Mouse (Mus musculus): ENCODE results near the gene Zfp280b.
"Not testable (repeated sequence)": the region's sequence is repeated elsewhere in the genome, so short reads cannot be mapped to it uniquely, and the experiment has no call there.

Zfp280b gene

DNA sequence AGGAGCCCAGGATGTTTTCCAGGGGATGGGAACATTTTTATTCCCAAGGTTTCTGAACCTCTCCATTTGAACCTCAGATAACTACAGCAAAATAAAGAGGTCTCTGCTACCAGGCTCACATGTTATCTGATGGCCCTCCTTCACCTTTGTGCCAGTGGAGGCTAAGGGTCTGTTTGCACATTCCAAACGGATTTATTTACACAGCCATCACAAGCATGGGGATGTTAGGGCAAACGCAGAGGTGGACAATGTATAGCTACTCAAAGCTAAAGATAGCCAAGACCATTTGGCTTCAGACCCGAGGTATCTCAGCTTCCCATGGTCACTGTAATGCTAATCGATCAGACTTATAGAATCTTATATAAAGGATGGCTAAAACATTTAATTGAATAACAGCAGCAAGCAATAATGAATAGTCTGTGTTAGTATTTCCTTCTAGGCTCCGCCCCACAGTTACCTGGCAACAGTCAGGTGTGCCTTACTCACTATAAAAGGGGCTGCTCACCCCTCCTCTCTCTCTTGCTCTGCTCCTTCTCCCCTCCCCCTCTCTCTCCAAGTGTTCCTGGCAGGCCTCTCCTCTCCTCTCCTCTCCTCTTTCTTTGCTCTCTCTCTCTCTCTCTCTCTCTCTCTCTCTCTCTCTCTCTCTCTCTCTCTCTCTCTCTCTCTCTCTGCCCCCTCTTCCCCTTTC, 14.9 kb downstream of the Zfp280b start:
- no peaks in the 10 kb centered on the region for H3K36me3 ChIP-seq (ENCODE audit: control insufficient read depth, insufficient read depth, low read length, poor library complexity, severe bottlenecking)
- H3K27me3 ChIP-seq (ENCODE audit: control insufficient read depth, insufficient read depth, low read length, poor library complexity, severe bottlenecking): no peaks in the 10 kb centered on the region
- no peak for DNase-seq (ENCODE audit: low read depth, low spot score)

DNA sequence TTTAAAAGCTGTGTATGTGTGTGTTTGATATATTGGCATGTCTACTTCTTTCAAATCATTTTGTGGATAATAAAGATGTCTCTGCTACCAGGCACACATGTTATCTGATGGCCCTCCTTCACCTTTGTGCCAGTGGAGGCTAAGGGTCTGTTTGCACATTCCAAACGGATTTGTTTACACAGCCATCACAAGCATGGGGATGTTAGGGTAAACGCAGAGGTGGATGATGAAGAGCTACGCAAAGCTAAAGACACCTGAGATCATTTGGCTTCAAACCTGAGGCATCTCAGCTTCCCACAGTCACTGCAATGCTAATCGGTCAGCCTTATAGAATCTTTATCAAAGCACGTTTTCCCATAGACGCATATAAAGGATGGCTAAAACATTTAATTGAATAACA, 16.5 kb downstream of the Zfp280b start:
- Histone ChIP-seq H3K36me3 (ENCODE audit: control insufficient read depth, insufficient read depth, low read length, poor library complexity, severe bottlenecking) (no peaks in the 10 kb centered on the region), H3K27me3 (ENCODE audit: control insufficient read depth, insufficient read depth, low read length, poor library complexity, severe bottlenecking) (no peaks in the 10 kb centered on the region)
- DNase-seq (ENCODE audit: low read depth, low spot score): no peak

DNA sequence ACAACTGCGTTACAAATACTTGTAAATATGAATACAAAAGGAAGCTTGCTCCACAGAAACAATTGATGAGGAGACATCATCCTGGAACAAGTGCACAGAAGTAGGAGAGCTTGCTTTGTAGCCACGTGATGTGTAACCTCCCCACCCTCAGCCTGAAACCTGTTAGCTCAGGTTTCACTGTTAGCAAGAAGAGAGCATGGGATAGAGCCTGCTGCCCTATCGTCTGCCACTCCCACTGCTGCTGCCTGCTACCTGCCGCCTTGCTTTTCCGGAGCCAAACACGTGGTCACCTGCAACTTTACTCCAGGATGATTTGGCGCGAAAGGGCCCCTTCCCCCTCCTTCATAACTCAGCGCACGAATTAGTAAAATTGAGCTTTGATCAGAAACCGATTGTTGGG, 19.4 kb downstream of the Zfp280b start:
- no peak for DNase-seq (ENCODE audit: low read depth, low spot score)
- Histone ChIP-seq H3K36me3 (ENCODE audit: control insufficient read depth, insufficient read depth, low read length, poor library complexity, severe bottlenecking) (no peaks in the 10 kb centered on the region), H3K27me3 (ENCODE audit: control insufficient read depth, insufficient read depth, low read length, poor library complexity, severe bottlenecking) (no peaks in the 10 kb centered on the region)

DNA sequence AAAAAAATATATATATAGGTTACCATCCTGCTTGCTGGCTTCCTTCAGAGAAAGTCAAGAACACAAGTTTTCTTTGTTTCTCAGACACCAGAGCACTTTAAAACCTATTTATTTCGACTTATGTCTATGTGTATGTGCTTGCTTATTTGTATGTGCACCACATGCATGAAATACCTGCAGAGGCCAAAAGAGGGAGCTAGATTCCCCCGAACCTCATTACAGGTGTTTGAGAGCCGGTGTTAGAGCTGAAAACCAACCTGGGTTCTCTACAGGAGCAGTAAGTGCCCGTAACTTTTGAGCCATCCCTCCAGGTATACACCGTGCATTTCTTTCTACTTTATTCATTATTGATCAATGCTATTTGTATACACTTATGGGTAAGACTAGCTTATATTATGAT, 30.0 kb downstream of the Zfp280b start:
- H3K36me3 ChIP-seq (ENCODE audit: control insufficient read depth, insufficient read depth, low read length, poor library complexity, severe bottlenecking): no peaks in the 10 kb centered on the region
- DNase-seq (ENCODE audit: low read depth, low spot score): no peak
- H3K27me3 ChIP-seq (ENCODE audit: control insufficient read depth, insufficient read depth, low read length, poor library complexity, severe bottlenecking): no peaks in the 10 kb centered on the region

DNA sequence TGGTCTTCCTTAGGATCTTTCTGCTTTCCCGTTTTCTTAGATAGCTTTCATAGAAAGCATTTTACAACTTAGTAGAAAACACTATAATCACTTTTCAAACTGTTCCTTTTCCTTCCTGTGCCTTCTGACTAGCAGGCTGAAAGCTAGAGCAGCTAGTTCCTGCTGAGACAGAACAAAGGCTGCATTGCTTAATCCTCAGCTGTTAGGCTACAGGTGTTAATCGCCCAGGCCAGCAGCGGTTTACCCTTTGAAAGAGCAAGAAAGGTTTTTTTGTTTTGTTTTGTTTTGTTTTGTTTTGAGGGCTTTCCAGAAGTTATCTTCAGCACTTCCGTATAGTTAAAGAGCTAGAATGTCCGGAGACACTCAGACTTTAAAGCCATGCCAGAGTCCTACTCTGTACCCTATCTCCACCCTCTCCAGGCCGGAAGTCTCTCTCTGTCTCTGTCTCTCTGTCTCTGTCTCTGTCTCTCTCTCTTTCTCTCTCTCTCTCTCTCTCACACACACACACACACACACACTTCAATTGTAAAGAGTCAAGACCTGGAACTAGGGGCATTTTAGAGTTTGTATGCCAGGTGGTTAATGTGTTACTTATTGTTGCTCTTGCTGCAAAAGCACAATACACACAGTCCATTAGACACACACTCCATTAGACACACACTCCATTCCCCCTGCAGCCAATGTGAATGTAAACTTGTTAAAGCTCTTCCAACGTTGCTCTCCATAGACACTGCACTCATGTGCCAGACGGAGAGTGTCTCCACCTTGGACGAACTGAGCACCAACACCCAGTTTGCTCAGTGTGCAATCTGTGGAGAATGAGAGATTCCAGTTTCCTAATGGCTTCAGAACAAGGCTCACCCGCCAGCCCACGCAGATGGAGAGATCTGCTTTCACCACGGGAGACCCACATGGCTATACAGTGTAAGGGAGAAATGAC, 35.5 kb downstream of the Zfp280b start:
- DNase-seq (ENCODE audit: low read depth, low spot score): no peak
- no peaks in the 10 kb centered on the region for H3K27me3 ChIP-seq (ENCODE audit: control insufficient read depth, insufficient read depth, low read length, poor library complexity, severe bottlenecking)
- H3K36me3 ChIP-seq (ENCODE audit: control insufficient read depth, insufficient read depth, low read length, poor library complexity, severe bottlenecking): no peaks in the 10 kb centered on the region

DNA sequence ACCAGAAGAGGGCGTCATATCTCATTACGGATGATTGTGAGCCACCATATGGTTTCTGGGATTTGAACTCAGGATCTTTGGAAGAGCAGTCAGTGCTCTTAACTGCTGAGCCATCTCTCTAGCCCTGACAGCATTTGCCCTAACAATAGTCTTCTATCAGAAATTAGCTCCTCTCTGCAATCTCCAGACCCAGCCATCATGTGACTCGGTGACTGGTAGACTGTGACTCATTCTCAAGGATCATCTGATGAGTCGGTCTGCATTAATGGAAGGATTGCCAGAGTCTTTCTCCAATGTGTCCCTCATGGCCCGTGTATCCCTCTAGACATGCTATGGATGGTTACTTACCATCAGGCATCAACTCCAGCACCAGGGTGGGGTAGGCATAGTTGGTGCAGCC, 39.6 kb downstream of the Zfp280b start:
- not testable (repeated sequence) for DNase-seq (ENCODE audit: low read depth, low spot score)

DNA sequence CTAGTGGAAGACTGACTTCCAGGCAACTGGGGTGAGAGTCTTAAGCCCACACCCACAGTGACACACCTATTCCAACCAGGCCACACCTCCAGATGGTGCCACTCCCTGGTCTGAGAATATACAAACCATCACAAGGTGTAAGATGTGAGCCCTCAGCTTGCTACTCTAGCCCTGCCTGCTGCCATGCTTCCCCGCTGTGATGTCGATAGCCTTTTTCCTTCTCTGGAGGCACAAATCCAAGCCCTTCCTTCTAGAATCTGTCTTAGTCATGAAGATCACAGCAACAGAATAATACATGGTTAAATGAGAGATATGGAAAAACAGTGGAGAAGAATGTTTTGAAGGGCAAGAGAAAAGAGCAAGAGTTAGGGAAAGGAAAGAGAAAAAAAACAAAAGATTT, 44.6 kb downstream of the Zfp280b start:
- DNase-seq (ENCODE audit: low read depth, low spot score); H3K36me3 ChIP-seq (ENCODE audit: control insufficient read depth, insufficient read depth, low read length, poor library complexity, severe bottlenecking); H3K27me3 ChIP-seq (ENCODE audit: control insufficient read depth, insufficient read depth, low read length, poor library complexity, severe bottlenecking): not testable (repeated sequence)

More for the DNA sequence above, 39.6 kb downstream of the Zfp280b start:
- H3K27me3 ChIP-seq (ENCODE audit: control insufficient read depth, insufficient read depth, low read length, poor library complexity, severe bottlenecking); H3K36me3 ChIP-seq (ENCODE audit: control insufficient read depth, insufficient read depth, low read length, poor library complexity, severe bottlenecking): not testable (repeated sequence)

Data from splenic B cell, adult 2 months (primary cell).